Mouse (Mus musculus): ENCODE data around the gene Bphl.

DNA sequence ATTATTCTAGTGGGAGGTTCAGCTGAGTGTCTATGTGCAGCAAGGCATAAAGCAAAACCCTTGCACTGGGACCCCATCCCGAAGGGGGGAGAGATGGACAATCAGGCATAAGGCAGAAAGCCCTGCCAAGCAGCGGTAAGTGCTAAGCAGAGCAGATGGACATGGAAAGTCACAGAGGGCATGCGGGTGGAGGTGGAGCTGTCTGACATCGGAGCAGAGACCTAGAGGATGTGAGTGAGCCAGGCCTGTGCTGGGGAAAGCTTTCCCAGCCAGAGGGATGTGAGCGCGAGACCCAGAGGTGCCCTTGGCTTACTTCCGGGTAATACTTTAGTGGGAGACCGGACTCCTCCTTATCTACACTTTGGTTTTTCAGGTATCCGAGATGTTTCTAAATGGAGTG lies 22.7 kb downstream of the Bphl start:
- TF ChIP-seq CTCF (IDR thresholded peaks at IDR 0.05; ENCODE audit: low read depth, low read length), result no peak
- no peak for TF ChIP-seq TAL1 (conservative IDR thresholded peaks at IDR 0.05; ENCODE audit: low read depth, low read length)
- no peak for TF ChIP-seq GATA1 (IDR thresholded peaks at IDR 0.05; ENCODE audit: borderline replicate concordance, low read length)
